Mouse (Mus musculus) thymus, adult 2 months (tissue): ENCODE results near the gene Gm11060. TPM values are rescaled to one million over a fixed set of nuclear protein-coding genes. Genes with fewer than 3 reads are reported as not detected.

Experiments
- DNase-seq: peaks from one replicate; pipeline ENCODE4 v3.0.0; 2021
- H3K27ac ChIP-seq: fragments of 200-500 bp; 2 replicates; pipeline ENCODE4 v1.5.1; 2012; ENCODE audit warnings: low read length, control low read depth; ENCODE audit not compliant: control insufficient read depth, insufficient read depth
- H3K27me3 ChIP-seq: fragments of 200-500 bp; 2 replicates; pipeline ENCODE4 v1.6.1; 2012; ENCODE audit warnings: mild to moderate bottlenecking, low read length, moderate library complexity, mixed read lengths; ENCODE audit not compliant: control insufficient read depth, insufficient read depth
- H3K36me3 ChIP-seq: fragments of 200-500 bp; 2 replicates; pipeline ENCODE4 v1.6.1; 2012; ENCODE audit warnings: mild to moderate bottlenecking, low read length, moderate library complexity; ENCODE audit not compliant: control insufficient read depth, insufficient read depth
- H3K4me1 ChIP-seq: fragments of 200-500 bp; replicated peaks from 2 replicates; pipeline ENCODE4 v1.6.1; 2012; ENCODE audit warnings: low read length; ENCODE audit not compliant: control insufficient read depth, insufficient read depth
- H3K4me3 ChIP-seq: fragments of 200-500 bp; 2 replicates; pipeline ENCODE4 v1.5.1; 2012; ENCODE audit warnings: mild to moderate bottlenecking, low read length, control low read depth, moderate library complexity; ENCODE audit not compliant: control insufficient read depth, insufficient read depth
- CTCF ChIP-seq: fragments of 200-500 bp; IDR thresholded peaks from 2 replicates; pipeline ENCODE4 v1.5.1; 2012; ENCODE audit warnings: mild to moderate bottlenecking, control low read depth, low read length, moderate library complexity, borderline replicate concordance; ENCODE audit not compliant: control insufficient read depth, poor library complexity, insufficient read depth; ENCODE audit errors: extremely low read depth
- POLR2A ChIP-seq: fragments of 200-500 bp; IDR thresholded peaks from 2 replicates; pipeline ENCODE4 v1.6.1; 2012; ENCODE audit warnings: mild to moderate bottlenecking, low read length, control low read depth, moderate library complexity; ENCODE audit not compliant: control insufficient read depth, poor library complexity, insufficient read depth; ENCODE audit errors: extremely low read depth
- WGBS: fragments of 180-500 bp; shearing (Covaris S2); methylation state at CpG from one replicate; pipeline ENCODE4 v1.1.7; 2018; 5-methylcytosine and 5-hydroxymethylcytosine counted together
- polyA plus RNA-seq: library from polyadenylated mRNA; depleted of rRNA; stranded (reverse); fragments of >200 nt; gene quantifications from 2 replicates; pipeline ENCODE4 v1.2.3, GENCODE M21; 2012; rRNA removed

The Gm11060 gene
- polyA plus RNA-seq, result not detected in 2 replicates

GRCm38 (mm10) chr2:105091718-105092117 is at the start of gene Gm11060:
Gene Gm11060, plus strand, starts transcription at chr2:105092018.
- no peaks in the 10 kb centered on the region for H3K4me1 ChIP-seq
- no peak for TF ChIP-seq POLR2A
- no peak for TF ChIP-seq CTCF
- H3K27me3 ChIP-seq, result no peaks in the 10 kb centered on the region
- DNase-seq, result no peak
- 78% methylated on average over 2 of the region's 2 CpGs for WGBS
- no peaks in the 10 kb centered on the region for H3K36me3 ChIP-seq
- H3K27ac ChIP-seq, result no peak within 1 kb of the TSS
- H3K4me3 ChIP-seq, result no peak within 1 kb of the TSS

GRCm38 (mm10) chr2:105043152-105043551 is 48.7 kb upstream of the Gm11060 start:
- 36% methylated on average over 4 of the region's 4 CpGs for WGBS

GRCm38 (mm10) chr2:105048301-105048700 is 43.5 kb upstream of the Gm11060 start:
- H3K27ac ChIP-seq, result no peak overlapping the region
- H3K27me3 ChIP-seq, result no peaks in the 10 kb centered on the region
- WGBS, result 89% methylated on average over 1 of the region's 1 CpGs
- no peaks in the 10 kb centered on the region for H3K4me1 ChIP-seq
- no peak for TF ChIP-seq POLR2A
- TF ChIP-seq CTCF, result no peak
- no peak for DNase-seq
- no peak overlapping the region for H3K4me3 ChIP-seq
- H3K36me3 ChIP-seq, result no peaks in the 10 kb centered on the region

More at GRCm38 (mm10) chr2:105043152-105043551, 48.7 kb upstream of the Gm11060 start:
- H3K27me3 ChIP-seq, result no peaks in the 10 kb centered on the region
- peaks cover 1% of the 10 kb centered on the region; the same call in 1 of the 2 replicates for H3K4me1 ChIP-seq
- H3K4me3 ChIP-seq, result no peak overlapping the region
- TF ChIP-seq CTCF, result no peak
- TF ChIP-seq POLR2A, result no peak
- H3K27ac ChIP-seq, result no peak overlapping the region
- no peak for DNase-seq
- no peaks in the 10 kb centered on the region for H3K36me3 ChIP-seq

GRCm38 (mm10) chr2:105055529-105055928 is 36.3 kb upstream of the Gm11060 start:
- no peaks in the 10 kb centered on the region for H3K4me1 ChIP-seq
- no peaks in the 10 kb centered on the region for H3K36me3 ChIP-seq
- no peak overlapping the region for H3K4me3 ChIP-seq
- H3K27me3 ChIP-seq, result no peaks in the 10 kb centered on the region
- H3K27ac ChIP-seq, result no peak overlapping the region
- no peak for DNase-seq
- 78% methylated on average over 1 of the region's 1 CpGs for WGBS
- TF ChIP-seq CTCF (no peak), POLR2A (no peak)

GRCm38 (mm10) chr2:105058577-105059116 is 33.2 kb upstream of the Gm11060 start:
- DNase-seq, result no peak
- Histone ChIP-seq H3K4me1 (no peaks in the 10 kb centered on the region), H3K27ac (no peak overlapping the region), H3K27me3 (no peaks in the 10 kb centered on the region), H3K36me3 (no peaks in the 10 kb centered on the region), H3K4me3 (no peak overlapping the region)
- 87% methylated on average over 7 of the region's 7 CpGs for WGBS
- no peak for TF ChIP-seq CTCF
- TF ChIP-seq POLR2A, result no peak

- H3K36me3 ChIP-seq, result no peaks in the 10 kb centered on the region
- no peaks in the 10 kb centered on the region for H3K4me1 ChIP-seq
- no peak for TF ChIP-seq POLR2A
- no peak for TF ChIP-seq CTCF
- no peak overlapping the region for H3K27ac ChIP-seq
- no peaks in the 10 kb centered on the region for H3K27me3 ChIP-seq
- H3K4me3 ChIP-seq, result no peak overlapping the region
- 67% methylated on average over 7 of the region's 7 CpGs for WGBS
- no peak for DNase-seq
Observed at GRCm38 (mm10) chr2:105062741-105063372, 29.0 kb upstream of the Gm11060 start.
